Mouse (Mus musculus) testis, adult 2 months (tissue): Measurements from ENCODE around the gene Ccdc106. TPM values are rescaled to one million over a fixed set of nuclear protein-coding genes. Genes with fewer than 3 reads are reported as not detected.

ENCODE experiments used
- H3K27ac ChIP-seq: fragments of 200-500 bp; 2 replicates; pipeline ENCODE4 v1.5.1; 2012; ENCODE audit warnings: low read depth, low read length; ENCODE audit not compliant: control insufficient read depth, insufficient read depth
- H3K27me3 ChIP-seq: fragments of 200-500 bp; 2 replicates; pipeline ENCODE4 v1.6.1; 2012; ENCODE audit warnings: mild to moderate bottlenecking, low read length, moderate library complexity; ENCODE audit not compliant: control insufficient read depth, insufficient read depth
- H3K36me3 ChIP-seq: fragments of 200-500 bp; 2 replicates; pipeline ENCODE4 v1.6.1; 2012; ENCODE audit warnings: mild to moderate bottlenecking, low read length; ENCODE audit not compliant: control insufficient read depth, insufficient read depth
- H3K4me1 ChIP-seq: fragments of 200-500 bp; 2 replicates; pipeline ENCODE4 v1.6.1; 2012; ENCODE audit warnings: low read length; ENCODE audit not compliant: control insufficient read depth, insufficient read depth
- H3K4me3 ChIP-seq: fragments of 200-500 bp; 2 replicates; pipeline ENCODE4 v1.5.1; 2012; ENCODE audit warnings: low read depth, mild to moderate bottlenecking, low read length, moderate library complexity, mixed read lengths; ENCODE audit not compliant: control insufficient read depth
- CTCF ChIP-seq: fragments of 200-500 bp; IDR thresholded peaks from 2 replicates; pipeline ENCODE4 v1.5.1; 2012; ENCODE audit warnings: low read depth, mild to moderate bottlenecking, inconsistent platforms, low read length, moderate library complexity; ENCODE audit not compliant: control insufficient read depth, insufficient read depth, insufficient replicate concordance
- POLR2A ChIP-seq: fragments of 200-500 bp; IDR thresholded peaks from 2 replicates; pipeline ENCODE4 v1.6.1; 2012; ENCODE audit warnings: low read depth, mild to moderate bottlenecking, inconsistent platforms, low read length, moderate library complexity; ENCODE audit not compliant: control insufficient read depth
- polyA plus RNA-seq: library from polyadenylated mRNA; depleted of rRNA; stranded (reverse); fragments of >200 nt; gene quantifications from 2 replicates; pipeline ENCODE4 v1.2.3, GENCODE M21; 2012

Ccdc106 gene
- polyA plus RNA-seq, 1 experiment: 7.9 TPM

DNA sequence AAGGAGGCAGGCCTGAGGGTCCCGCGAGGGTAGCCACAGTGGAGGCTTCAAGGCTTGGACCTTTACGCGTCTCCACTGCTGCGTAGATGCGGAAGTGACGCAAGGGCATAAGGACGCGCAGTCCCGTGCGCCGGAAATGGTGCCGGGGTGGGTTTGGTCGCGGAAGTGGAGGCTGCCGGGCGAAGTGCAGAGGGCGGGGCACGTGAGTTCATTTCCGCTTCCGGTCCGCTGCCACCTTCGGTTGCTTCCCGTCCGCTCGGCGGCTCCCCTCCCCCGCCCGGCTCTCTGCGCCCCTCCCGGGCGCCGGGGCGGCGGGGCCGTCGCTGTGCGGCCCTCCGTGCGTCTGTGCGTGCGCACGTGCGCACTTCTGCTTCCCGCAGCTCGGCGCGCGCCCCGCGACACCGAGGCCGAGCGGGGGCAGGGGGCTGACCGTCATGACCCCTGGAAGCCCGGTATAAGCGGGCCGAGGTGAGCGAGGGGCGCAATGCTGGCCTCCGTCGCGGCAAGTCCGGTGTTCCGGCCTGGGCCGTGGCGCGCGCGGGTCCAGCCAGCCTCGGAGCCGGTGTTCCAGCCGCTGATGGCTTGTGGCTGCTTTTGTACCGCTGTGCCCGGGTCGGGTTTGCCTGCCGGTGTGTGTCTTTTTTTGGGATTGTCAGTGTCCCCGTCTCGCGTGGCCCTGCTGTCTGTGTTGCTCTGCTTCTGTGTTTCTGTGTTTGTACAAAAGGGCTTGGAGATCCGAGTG, 59.8 kb downstream of the Ccdc106 start, which contains the start of gene Epn1:
Gene Epn1 (plus strand): TSS at position 226 of the 742 bp plus-strand sequence.
- Histone ChIP-seq H3K4me3 (peak within 1 kb of the TSS; percentile 81), H3K4me1 (peaks cover 6% of the 10 kb centered on the region), H3K36me3 (no peaks in the 10 kb centered on the region), H3K27me3 (no peaks in the 10 kb centered on the region), H3K27ac (peak within 1 kb of the TSS; percentile 72)
- TF ChIP-seq CTCF: no peak
- TF ChIP-seq POLR2A: peak; percentile 74

DNA sequence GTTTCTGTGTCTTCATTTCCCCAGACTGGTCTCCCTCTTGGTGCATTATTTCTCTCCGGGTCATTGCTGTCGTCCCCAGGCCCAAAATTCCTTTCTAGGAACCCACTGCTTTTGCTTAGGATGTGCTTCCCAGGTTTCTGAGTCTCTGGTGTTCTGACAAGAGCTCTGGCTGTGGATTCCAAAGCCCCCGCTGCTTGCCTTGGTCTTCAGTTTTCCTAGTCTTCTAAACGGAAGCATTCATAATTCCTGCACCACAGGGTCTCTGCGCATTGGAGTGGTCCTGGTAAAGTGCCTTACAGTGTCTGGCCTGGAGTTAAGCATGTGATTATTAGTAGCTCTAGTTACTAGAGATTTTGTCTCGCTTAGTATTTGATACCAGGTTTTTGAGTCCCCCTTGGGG, 60.5 kb downstream of the Ccdc106 start:
- no peaks in the 10 kb centered on the region for H3K36me3 ChIP-seq
- no peaks in the 10 kb centered on the region for H3K27me3 ChIP-seq
- peaks cover 6% of the 10 kb centered on the region for H3K4me1 ChIP-seq
- peak overlapping the region; percentile 81 for H3K4me3 ChIP-seq
- no peak for TF ChIP-seq CTCF
- no peak for TF ChIP-seq POLR2A
- H3K27ac ChIP-seq: peak overlapping the region; percentile 72

DNA sequence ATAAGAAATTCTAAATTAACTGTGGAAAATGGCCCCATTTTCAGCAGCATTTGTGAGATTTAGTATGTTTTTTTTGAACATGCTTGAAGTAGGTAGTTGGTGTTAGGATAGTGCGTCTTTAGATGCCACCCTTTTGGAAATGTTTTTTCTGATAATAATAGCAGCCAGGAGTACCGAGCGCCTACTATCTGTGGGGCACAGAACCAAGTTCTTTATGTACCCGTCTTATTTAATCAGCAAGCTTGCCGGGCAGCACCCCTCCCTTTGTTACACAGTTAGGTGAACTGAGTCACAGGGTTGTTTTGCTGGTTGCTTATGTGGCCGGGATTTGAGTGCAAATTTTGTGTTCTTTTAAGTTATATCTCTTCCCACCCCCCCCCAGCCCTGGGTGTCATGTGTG, 60.9 kb downstream of the Ccdc106 start:
- Histone ChIP-seq H3K4me1 (peaks cover 6% of the 10 kb centered on the region), H3K27ac (no peak overlapping the region), H3K36me3 (no peaks in the 10 kb centered on the region), H3K4me3 (no peak overlapping the region), H3K27me3 (no peaks in the 10 kb centered on the region)
- no peak for TF ChIP-seq POLR2A

- no peak overlapping the region for H3K4me3 ChIP-seq
Observed at GRCm38 (mm10) chr7:5081939-5082338, 61.6 kb downstream of the Ccdc106 start.

DNA sequence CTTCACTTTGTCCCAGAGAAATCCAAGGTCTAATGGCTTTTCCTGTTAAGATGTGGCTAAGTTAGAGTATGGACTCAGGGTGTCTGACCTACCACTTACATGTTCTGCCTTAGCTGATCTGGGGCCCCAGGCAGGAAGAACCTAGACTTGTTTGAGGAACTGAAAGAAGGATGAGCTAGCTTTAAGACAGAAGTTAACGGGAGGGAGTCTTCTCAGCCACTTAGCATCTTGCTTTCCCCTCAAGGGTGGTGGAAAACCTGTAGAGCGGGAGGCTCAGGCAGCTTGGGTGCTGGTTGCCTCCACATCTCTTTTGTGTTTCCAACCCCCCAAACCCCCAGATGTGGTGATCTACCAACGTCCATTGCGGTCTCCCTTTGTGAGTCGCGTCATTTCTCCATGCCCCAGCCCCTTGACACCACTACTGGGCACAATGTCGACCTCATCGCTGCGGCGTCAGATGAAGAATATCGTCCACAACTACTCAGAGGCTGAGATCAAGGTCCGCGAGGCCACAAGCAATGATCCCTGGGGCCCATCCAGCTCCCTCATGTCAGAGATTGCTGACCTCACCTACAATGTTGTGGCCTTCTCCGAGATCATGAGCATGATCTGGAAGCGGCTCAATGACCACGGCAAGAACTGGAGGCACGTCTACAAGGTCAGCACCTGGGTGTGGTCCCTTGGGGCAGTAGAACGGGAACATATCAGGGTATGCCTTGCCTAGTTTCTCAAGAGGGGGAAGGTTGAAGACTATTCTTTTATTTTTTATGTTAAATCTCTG, 63.2 kb downstream of the Ccdc106 start:
- Histone ChIP-seq H3K27me3 (no peaks in the 10 kb centered on the region), H3K27ac (no peak overlapping the region), H3K36me3 (no peaks in the 10 kb centered on the region), H3K4me1 (peaks cover 6% of the 10 kb centered on the region), H3K4me3 (no peak overlapping the region)
- TF ChIP-seq CTCF: no peak
- TF ChIP-seq POLR2A: no peak

More at GRCm38 (mm10) chr7:5081939-5082338, 61.6 kb downstream of the Ccdc106 start:
- Histone ChIP-seq H3K4me1 (peaks cover 6% of the 10 kb centered on the region), H3K27ac (peak overlapping the region; percentile 26; the same call in 1 of the 2 replicates), H3K27me3 (no peaks in the 10 kb centered on the region), H3K36me3 (no peaks in the 10 kb centered on the region)
- TF ChIP-seq POLR2A (no peak), CTCF (no peak)

- H3K36me3 ChIP-seq: no peaks in the 10 kb centered on the region; the same call in 1 of the 2 replicates
- no peaks in the 10 kb centered on the region for H3K27me3 ChIP-seq
- no peak overlapping the region for H3K27ac ChIP-seq
- peaks cover 4% of the 10 kb centered on the region for H3K4me1 ChIP-seq
- no peak for TF ChIP-seq CTCF
- TF ChIP-seq POLR2A: no peak
- no peak overlapping the region for H3K4me3 ChIP-seq
Observed at GRCm38 (mm10) chr7:5085512-5085911, 65.2 kb downstream of the Ccdc106 start.

DNA sequence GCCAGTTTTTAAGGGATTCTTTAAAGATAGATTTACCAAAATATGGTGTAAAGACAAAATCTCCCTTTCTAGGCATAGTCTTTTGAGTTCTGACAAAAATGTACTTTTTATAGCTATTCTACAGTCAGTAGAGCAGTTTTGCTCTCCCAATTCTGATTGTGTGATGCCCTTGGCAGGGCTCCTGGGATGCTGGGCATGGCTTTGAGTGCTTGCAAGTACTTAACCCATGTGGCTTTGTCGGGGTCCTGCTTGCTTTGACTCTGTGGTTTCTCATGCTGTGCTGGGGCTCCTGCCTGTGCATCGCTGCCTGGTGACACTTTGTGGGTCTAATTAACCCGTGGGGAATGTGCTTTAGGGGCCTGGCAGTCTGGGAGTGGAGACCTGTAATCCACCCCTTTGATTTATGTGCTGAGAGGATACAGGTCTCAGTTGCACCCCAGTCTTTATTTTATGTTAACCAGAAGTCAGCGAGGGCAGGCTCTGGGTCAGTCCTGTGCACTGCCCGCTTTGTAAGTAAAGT, 66.6 kb downstream of the Ccdc106 start:
- no peak for TF ChIP-seq CTCF
- no peak for TF ChIP-seq POLR2A
- Histone ChIP-seq H3K27ac (no peak overlapping the region), H3K4me1 (peaks cover under 1% of the 10 kb centered on the region), H3K4me3 (no peak overlapping the region), H3K36me3 (no peaks in the 10 kb centered on the region; the same call in 1 of the 2 replicates), H3K27me3 (no peaks in the 10 kb centered on the region)

GRCm38 (mm10) chr7:5087886-5088285, 67.5 kb downstream of the Ccdc106 start:
- no peaks in the 10 kb centered on the region for H3K27me3 ChIP-seq

More at GRCm38 (mm10) chr7:5087886-5088285, 67.5 kb downstream of the Ccdc106 start:
- TF ChIP-seq CTCF (no peak), POLR2A (no peak)
- Histone ChIP-seq H3K36me3 (no peaks in the 10 kb centered on the region; the same call in 1 of the 2 replicates), H3K4me1 (peaks cover 3% of the 10 kb centered on the region), H3K4me3 (no peak overlapping the region), H3K27ac (no peak overlapping the region)
